Mouse (Mus musculus) CD4-positive, CD25-positive, alpha-beta regulatory T cell, adult 2 months (primary cell): ENCODE measurements around the gene B3galt1.

ENCODE experiments used
- DNase-seq: peaks from one replicate; pipeline ENCODE4 v3.0.0-alpha.2; 2012; ENCODE audit warnings: low read depth, low spot score

B3galt1 gene

DNA sequence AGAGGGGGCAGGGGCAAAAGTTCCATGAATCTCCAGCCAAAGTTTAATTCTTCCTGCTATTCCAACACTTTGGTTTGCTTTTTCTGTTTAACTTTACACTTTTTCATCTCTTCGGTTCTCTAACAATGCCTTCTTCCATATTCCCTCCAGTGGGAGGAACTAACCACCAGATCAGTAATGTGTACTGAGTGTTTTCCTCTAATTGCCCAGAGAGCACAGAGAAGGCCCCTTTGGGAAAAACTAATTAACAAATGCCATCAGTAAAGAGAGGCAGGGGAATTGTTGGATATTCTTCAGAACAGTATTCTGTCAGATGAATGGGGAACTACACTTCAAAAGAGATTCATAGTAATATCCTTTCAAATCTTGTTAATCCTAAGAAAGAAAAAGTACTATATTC lies 338.1 kb downstream of the B3galt1 start:
- no peak for DNase-seq

DNA sequence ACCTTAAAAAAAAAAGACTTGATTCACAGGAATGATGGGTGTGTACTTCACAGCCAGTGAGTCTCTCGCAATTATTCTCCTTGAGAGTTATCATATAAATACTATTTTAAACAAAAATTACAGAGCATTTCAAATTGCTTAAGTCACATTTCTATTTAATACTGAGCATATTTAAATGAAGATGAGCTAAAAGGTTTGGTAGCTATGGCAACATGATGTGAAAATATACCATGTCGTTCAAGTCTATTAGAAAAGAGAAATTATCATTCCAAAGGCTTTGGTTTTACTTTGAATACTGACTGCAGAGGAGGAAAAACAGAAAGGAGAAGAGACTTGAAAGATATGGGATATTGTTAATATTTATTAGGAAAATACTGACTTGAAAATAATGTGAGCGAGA lies 366.3 kb downstream of the B3galt1 start:
- DNase-seq = no peak

DNA sequence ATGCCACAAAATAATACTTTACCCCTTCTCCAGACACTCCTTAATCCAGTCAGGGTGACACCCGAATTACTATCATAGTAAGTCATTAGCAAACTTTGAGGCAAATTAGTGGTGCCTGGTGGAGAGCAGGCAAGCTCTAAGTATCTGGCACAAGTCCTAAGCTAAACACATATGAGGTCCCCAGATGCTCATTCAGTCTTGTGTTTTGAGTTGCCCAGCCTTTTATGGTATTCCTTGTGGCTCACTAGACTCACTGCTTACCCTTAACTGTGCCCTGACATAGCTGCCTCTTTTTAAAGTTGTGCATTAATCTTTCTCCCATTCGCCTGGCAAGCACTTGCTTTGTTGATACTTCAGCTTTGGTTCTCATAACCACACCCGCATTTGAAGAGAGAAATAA lies 382.7 kb downstream of the B3galt1 start:
- DNase-seq = no peak

DNA sequence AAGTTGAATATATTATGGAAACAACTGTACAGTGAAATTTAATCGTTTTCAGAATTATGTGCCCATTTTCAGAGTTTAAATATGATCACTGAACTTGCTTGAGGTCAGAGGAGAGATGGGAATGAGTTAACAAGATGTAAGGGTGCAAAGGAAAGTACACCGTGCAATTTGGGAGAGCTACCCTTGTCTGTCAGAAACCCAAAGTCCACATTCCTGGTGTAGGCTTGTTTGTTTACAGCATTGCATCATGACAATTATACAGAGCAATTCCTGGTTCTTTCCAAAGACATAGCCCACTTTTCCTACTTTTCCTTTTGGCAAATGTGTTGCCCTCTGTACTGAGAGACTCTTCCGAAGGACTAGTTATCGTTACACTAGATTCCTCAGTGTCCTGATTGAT lies 390.5 kb downstream of the B3galt1 start:
- no peak for DNase-seq

DNA sequence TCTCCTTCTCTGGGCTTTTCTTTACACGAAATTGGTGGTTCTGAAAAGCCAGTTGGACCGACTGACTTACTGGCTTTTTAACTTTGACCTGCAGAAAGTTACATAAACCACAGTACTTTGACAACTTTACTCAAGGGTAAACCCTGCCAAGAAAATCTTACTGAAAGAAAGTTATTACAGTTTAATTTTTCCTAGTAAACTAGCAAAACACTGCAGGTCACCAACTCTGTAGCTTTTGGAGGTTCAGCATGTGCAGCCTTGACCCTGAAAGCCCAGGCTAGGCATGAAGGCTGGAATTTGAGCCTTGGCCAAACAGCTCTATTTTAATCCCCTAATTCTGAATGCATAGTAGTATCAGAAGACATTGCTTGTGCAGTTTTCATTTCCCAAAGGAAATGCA lies 391.9 kb downstream of the B3galt1 start:
- DNase-seq = no peak

DNA sequence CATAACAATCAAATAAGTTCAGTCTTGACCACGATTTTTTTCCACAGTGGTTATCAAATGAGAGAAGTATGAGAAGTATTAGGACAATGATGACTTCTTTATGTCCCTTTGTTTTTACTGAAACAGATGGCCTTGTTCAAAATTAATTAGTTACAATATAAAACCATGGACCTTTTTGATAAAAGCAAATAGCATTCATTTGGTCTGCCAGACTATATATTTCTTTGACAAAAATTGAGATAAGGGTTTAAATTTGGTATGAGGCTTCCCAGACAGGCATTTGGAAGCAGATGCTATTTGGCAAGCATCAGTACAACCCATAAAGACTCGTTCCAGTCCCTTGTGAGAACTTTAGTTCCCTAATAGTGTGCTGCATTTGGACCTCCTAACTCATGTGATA lies 395.0 kb downstream of the B3galt1 start:
- no peak for DNase-seq

DNA sequence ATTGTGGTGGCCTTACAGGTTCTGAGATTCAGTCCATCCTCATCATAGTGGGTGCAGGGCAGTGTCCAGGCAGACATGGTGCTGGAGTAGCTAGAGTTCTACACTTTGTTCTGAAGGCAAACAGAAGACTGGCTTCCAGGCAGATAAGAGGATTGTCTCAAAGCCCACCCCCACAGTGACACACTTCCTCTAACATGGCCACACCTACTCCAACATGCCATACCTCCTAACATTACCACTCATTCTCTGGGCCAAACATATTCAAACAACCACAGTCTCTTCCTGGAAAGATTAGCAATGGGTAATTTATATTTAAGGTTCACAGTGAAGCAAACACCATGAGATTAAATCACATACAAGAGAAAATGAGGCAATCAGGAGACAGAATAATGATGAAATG lies 403.1 kb downstream of the B3galt1 start:
- no peak for DNase-seq

DNA sequence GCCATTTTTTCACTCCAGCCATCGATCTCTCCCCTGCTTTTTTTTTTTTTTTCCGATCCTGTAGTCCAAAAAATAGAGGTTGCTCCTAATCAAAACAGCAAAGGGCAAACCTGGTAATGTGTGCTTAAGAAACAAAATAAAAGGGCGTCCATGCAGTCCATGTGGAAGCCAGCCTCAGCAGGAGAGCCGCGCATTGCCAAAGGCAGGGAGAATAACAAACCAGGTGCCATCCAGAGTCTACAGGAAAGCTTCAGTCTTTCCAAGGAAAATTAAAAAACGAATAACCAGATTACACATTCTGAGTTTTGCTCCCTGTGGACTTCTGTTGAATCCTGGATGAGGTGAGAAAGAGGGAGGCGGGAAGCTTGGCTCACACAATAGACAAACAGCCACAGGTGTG lies 405.4 kb downstream of the B3galt1 start:
- DNase-seq = no peak

DNA sequence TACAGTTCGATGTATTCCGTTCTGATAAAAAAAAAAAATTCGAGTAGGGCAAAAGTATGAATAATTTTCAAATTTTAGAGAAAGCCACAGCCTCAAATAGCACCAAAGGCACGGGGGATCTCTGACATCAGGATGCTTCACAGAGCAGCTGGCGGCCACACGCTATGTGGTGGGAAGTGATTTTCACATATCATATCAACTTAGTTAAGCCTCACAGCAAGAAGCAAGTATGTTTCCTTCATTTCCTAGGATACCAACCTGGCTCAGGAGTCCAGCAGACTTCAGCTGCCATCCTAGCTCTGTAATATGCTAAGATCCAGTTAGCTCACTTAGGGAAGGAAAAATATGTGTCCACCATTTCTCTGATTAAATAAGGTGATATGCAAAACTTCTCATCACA lies 405.9 kb downstream of the B3galt1 start:
- DNase-seq = no peak

DNA sequence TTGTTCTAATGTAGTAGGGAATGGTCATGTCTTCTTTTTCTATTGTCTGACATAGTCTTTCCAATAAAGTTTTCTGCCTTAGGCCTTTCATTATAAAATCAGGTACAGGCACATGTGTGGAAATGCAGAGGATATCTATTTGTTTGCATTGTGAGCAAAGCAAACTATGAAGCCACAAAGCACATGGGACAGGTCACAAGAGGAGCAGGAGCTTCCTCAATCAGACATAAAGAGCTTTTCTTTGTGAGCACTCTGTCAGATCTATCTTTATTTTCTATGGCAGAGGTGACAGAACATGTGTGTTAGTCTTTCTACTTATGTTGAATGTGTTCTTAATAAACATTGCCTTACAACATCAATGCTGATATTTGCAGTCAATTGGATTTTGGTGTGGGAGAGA lies 410.1 kb downstream of the B3galt1 start:
- DNase-seq = no peak

DNA sequence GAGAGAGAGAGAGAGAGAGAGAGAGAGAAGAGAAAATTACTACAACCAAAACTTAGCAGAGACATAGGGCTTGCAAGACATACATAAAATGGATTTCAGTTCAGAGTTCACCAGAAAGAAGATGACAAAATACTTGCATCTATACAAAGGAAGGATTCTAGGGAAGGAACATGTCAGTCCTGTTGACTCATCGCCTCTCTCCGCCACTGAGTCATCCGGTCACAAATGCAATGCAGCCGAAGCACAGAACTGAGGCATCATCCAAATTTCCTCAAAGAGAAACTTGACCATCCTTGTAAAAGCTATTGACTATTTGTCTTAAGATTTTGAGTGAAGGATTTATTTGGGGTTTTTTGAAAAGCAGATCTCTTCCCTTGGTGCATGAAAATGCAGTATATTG lies 410.8 kb downstream of the B3galt1 start:
- DNase-seq = no peak

DNA sequence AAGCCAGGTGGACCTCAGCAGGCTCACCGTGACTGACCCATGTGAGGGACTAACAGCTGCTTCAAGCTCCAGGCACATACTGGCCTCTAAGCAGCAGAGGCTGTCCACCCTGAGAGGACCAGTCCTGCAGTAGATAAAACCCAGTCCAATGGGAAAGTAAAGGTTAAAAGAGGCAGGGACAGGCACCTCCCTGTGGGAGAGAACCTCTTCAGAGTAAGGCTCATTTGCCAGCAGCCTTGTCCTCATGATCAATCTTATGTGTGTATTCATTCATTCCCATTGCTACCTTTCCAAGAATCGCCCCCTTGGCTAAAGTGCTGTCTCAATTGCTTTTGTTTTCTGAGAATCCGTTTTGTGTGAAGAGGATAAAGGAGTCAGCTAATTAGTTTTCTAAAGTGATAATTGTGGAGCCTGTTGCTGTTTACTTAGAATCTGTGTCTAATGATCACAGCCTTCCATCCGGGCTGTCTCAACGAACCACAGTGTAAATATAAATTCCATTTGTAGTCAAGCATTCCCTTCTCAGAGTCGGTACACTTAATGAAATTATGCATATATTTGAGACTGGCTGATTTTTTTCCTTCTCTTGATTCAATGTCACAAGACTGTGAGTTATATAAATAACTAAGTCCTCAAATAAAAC lies 412.1 kb downstream of the B3galt1 start:
- DNase-seq = no peak

DNA sequence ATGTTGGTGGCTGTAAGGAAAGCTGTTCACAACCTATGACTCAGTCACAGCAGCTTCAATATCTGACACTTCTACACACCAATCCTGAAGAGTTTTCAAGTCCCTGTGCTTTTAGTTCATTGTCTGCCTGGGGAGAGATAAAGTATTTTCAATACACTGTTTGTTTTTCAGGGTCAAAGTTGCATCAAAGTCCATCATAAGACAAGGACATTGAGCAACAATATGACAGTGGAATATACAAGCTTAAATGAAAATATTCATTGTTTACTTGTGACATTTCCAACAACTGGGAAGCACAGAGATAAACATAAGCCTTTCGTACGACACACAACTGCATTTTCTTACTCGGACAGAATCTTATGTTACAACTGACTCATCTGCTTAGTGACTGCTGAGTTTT lies 417.9 kb downstream of the B3galt1 start:
- DNase-seq = no peak

DNA sequence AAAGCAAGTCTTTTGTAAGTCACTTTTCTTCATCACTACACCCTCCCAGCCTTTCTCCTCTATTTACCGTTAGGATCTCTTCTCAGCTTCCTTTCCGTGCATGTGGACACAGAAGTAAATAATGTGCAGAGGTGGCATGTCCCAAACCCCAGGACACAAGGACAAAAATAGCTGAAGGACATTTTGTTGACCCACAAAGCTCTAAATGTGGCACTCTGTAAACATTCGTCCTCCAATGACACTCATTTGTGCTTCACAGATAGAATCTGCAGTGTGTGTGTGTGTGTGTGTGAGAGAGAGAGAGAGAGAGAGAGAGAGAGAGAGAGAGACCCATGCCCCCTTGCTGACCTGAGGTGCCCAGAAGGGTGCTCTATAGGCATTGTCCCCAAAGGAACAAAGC lies 419.5 kb downstream of the B3galt1 start:
- DNase-seq = no peak

DNA sequence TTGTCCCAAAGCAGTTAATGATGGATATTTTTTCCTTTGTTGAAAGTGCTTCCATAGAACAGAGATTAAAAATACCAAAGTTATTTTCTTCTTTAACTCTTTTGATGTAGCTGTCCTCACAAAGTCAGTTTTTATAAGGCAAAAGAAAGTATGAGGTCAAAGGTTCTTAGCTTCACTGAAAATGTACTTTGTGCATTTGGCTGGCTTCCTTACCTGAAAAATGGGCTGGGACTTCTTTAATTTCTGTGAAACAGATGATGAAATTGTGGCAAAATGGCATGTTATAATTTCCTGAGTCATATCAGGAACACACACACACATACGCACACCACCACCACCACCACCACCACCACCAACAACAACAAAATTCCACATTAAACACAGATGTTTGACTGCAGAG lies 427.8 kb downstream of the B3galt1 start:
- no peak for DNase-seq

DNA sequence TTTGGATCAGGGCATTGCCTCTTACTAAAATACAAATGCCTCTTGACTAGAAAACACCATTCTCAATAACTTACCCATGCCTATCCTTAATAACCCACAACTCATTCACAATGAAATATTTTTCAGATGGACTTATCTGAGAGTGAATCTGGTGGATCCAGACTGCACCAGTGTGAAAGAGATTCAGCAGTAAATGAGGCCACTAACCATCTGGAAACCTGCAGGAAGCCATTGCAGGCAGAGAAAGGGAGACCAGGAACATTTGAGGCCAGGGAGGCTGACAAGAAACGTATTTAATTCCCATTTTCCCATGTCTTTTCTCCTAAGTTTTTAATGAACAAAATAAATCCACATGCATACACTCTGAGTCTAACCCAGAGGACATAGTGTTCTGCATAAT lies 437.4 kb downstream of the B3galt1 start:
- no peak for DNase-seq

DNA sequence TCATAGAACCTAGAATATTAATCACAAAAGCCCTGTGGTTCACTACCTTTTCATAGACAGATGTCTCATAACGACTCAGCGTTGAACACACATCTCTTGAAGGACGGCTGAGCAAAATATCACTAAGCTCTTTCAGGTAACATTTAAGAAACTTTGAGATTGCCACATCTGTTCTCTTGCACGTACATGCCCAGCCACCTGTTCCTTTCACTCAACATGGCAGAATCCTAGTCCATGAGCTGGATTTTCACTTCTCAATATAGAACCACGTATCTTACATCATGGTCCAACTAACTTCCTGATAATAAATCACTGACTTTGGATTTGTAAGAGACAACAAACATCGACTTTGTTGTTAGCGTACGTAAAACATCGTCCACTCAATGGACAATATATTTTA lies 439.5 kb downstream of the B3galt1 start:
- DNase-seq = no peak

DNA sequence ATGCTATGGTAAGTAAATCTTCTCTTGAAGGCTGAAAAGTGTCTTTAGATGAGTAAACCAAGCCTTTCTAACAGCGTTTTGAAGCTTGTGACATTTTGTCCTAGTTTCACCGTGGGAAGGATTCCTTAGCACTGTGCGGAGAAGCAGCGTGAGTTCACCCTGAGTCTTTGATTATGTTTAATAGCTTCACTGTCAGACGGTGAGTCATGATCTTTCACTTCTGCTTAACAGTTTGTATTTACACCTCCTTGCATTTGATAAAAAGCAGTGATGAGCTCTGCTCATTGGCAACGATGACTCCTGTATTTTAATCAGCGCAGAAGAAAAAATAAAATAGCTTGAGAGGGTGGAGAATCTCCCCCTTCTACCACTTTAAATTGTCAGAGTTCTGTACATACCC lies 440.0 kb downstream of the B3galt1 start:
- DNase-seq = no peak

DNA sequence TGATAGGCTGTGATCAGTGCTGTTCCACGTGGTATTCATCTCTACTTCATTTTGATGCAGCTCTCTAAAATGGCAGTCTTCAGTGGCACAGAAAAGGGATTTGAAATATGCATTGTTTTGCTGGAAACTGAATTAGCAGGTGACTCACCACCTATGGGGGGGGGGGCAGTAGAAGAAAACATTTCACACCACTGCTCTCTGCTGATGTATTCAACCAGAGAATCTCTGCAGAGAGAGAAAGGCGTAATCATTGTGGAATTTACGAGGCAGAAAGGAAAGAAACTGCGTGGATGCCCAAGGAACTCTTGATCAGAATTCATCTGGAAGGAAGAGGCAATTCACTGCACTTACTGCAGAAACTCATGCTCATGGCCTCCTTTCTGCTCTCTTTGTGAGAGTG lies 445.7 kb downstream of the B3galt1 start:
- DNase-seq = no peak

DNA sequence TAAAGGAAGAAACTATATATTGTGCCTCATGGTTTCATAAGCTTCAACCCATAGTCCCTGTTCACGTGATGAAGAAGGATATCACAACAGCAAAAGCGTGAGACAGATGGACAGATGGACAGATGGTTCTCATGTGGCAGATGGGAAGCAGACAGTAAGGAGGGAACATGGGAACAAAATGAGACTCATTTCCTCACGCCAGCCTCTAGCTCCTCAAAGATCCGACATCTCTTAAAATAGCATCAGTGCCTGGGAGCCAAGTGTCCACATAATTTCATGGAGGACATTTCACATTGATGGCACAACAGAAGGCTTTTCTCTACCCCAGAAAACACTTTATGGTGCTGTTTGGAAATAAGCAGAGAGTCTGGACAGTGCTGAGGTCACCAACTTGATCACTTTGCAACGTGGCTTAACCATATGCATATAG lies 454.6 kb downstream of the B3galt1 start:
- DNase-seq = no peak

DNA sequence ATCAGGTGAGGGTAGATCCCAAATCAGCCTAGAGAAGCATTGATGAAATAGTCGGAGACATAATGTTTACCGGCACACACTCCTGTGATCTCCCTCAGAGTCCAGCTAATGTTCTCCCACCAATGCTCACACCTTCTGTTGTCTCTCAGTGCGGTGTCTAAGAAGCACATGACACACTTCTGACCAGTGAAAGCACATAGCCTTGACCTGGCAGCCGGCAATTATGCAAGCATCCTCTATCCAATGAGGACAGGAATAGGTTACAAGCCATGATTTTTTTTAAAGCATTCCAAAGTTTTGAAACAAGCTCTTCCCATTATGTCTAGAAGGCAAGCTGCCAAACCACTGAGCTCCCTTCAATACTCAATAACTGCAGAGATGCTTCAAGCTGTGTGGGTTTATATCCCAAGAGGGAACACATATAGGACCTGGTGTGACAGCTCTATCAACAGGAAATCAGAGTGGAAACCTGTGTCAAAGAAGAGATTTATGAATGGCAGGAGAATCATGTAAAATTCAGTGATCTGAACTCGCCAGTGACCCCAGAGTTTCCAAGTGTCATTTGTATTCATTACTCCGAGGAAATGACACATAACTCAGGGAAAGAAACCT lies 456.0 kb downstream of the B3galt1 start:
- DNase-seq = no peak

DNA sequence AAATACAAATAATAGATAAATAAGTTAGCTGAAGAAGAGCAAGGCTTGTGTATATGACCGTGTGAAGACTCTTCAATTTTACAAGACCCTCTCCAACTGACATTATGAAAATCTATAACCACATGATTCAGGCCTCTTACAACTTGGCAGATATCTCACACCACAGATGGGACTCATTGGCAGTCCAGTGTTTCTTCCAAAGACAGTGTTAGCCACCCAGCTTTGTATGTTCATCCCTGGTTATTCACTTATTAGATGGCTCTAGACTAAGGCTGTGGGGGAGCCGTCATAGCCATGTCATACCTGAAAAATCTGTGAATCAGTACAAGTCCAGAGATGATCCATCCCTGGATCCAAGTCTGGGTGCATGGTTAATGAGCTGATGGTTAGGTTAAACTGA lies 463.1 kb downstream of the B3galt1 start:
- DNase-seq = no peak

DNA sequence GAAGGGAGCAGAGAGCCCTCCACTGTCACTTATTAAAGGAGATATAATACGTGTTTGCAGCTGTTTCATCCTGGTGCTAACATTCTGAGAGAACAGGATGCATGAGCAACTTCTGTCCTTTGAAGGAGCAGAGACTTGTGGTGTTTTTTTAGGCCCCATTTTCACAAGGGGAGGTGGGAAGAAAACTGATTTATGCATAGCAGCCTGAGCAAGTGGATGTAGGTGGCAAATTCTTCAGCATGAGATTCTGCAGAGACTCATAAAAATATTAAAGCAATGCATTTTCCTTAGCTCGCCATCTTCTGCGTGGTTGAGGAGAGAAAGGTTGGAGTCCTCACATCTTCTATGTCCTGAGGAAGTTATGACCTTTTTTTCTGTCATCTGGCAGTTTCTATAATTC lies 469.0 kb downstream of the B3galt1 start:
- no peak for DNase-seq

DNA sequence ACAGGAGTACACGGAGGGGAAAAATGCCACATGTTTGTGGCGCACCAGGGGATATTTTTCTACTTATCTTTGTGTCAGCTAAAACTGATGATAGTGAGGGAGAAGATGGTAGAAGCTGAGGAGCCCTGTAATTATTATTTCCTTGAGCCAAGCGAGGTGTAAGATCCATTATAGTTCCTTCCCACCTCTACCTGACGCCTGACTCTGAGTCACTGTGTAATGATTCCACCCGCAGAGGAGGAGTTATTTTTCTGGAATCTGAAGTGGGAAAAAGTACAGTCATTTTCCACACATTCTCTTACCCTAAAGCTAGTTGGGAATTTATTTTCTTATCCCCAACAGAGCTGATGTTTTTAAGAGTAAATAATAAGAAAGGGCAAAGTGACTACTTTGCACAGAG lies 475.1 kb downstream of the B3galt1 start:
- DNase-seq = no peak
